17 mouse cellular contexts compared by ENCODE assay signal in genomic region chr2:108770383-108770782, GRCm38 (mm10).
"Had no signal": no experiment of that assay in that cellular context is flagged by ENCODE, and none has a peak within 500 bp of the region (broad histone marks: within the 10 kb centered on the region; RNA-seq: fewer than 3 reads in every experiment).

No protein-coding gene starts in this region.

- H3K4me1 ChIP-seq: neural tube, embryonic 12.5 days; neural tube, embryonic 13.5 days; neural tube, embryonic 15.5 days; stomach, embryonic 15.5 days had no signal

- H3K9me3 ChIP-seq: neural tube, embryonic 12.5 days; neural tube, embryonic 13.5 days; neural tube, embryonic 15.5 days; stomach, embryonic 15.5 days had no signal

- H3K27me3 ChIP-seq: neural tube, embryonic 12.5 days; neural tube, embryonic 13.5 days; neural tube, embryonic 15.5 days; stomach, embryonic 15.5 days had no signal

- H3K4me3 ChIP-seq: neural tube, embryonic 12.5 days; neural tube, embryonic 13.5 days; neural tube, embryonic 15.5 days; stomach, embryonic 15.5 days had no signal

- DNase-seq: retina, postnatal 1 day; right cerebral cortex, adult 18-20 months; right cerebral cortex, postnatal 14 days; right cerebral cortex, postnatal 25 days; right cerebral cortex, postnatal 4 days; spleen, adult 18-20 months; thymus, adult 18-20 months; thymus, adult 2 months; thymus, postnatal 14 days; thymus, postnatal 25 days; thymus, postnatal 36 days; thymus, postnatal 4 days had no signal

- H3K27ac ChIP-seq: neural tube, embryonic 12.5 days; neural tube, embryonic 13.5 days; neural tube, embryonic 15.5 days; stomach, embryonic 15.5 days; stomach, postnatal 0 days had no signal

- H3K9ac ChIP-seq: neural tube, embryonic 12.5 days; neural tube, embryonic 13.5 days; neural tube, embryonic 15.5 days; stomach, embryonic 15.5 days had no signal

- H3K36me3 ChIP-seq: neural tube, embryonic 12.5 days; neural tube, embryonic 13.5 days; neural tube, embryonic 15.5 days; stomach, embryonic 15.5 days had no signal
